Mouse (Mus musculus): ENCODE results near the gene Heca. TPM values are rescaled to one million over a fixed set of nuclear protein-coding genes. Genes with fewer than 3 reads are reported as not detected.
"Not testable (repeated sequence)": the region's sequence is repeated elsewhere in the genome, so short reads cannot be mapped to it uniquely, and the experiment has no call there.

Gene Heca
- polyA plus RNA-seq, 2 experiments from 2014 or later, result 29.1 to 36.7 TPM

- ATAC-seq, result no peak
These were observed 69.6 kb downstream of the Heca start for GRCm38 (mm10) chr10:17878002-17878919.

- peak; percentile 99 for ATAC-seq
These were observed 77.8 kb downstream of the Heca start for GRCm38 (mm10) chr10:17869822-17870662.

GRCm38 (mm10) chr10:17860701-17861480 lies 87.0 kb downstream of the Heca start:
- peak; percentile 37 for ATAC-seq

GRCm38 (mm10) chr10:17857647-17858261 lies 90.1 kb downstream of the Heca start:
- no peak for ATAC-seq

- no peak for ATAC-seq
These were observed 102.9 kb downstream of the Heca start for GRCm38 (mm10) chr10:17844781-17845537.

- no peak for ATAC-seq
These were observed 105.8 kb downstream of the Heca start for GRCm38 (mm10) chr10:17842030-17842429.

GRCm38 (mm10) chr10:17836275-17836674 lies 111.6 kb downstream of the Heca start:
- no peak for ATAC-seq

- no peak for ATAC-seq
These were observed 112.8 kb downstream of the Heca start for GRCm38 (mm10) chr10:17835031-17835430.

GRCm38 (mm10) chr10:17831041-17831440 lies 116.8 kb downstream of the Heca start:
- ATAC-seq, result no peak

GRCm38 (mm10) chr10:17829205-17829604 lies 118.7 kb downstream of the Heca start:
- ATAC-seq, result no peak

GRCm38 (mm10) chr10:17827391-17827790 lies 120.5 kb downstream of the Heca start:
- no peak for ATAC-seq

GRCm38 (mm10) chr10:17820422-17820821 lies 127.4 kb downstream of the Heca start:
- ATAC-seq, result not testable (repeated sequence)

Other genes with a start within 250 kb of the Heca start
- 1 to 10 TPM; 4.8 to 9.4 TPM for gene Cited2, start 224.8 kb downstream of the Heca start, polyA plus RNA-seq (2017; shearing (Covaris generic))
- gene Txlnb, start 151.8 kb downstream of the Heca start, polyA plus RNA-seq (2017; shearing (Covaris generic)), result 1 to 10 TPM in 1 of 2 experiments, under 1 TPM in 1; 0.95 to 2.0 TPM
- 100 to 1,000 TPM; 346 to 495 TPM for gene Abracl, start 75.2 kb upstream of the Heca start, polyA plus RNA-seq (2017; shearing (Covaris generic))
- gene Reps1, start 107.8 kb upstream of the Heca start, polyA plus RNA-seq (2017; shearing (Covaris generic)), result 10 to 100 TPM; 34.9 to 39.9 TPM

All from CD4-positive, CD25-positive, alpha-beta regulatory T cell, adult 4 months (primary cell).